Mouse (Mus musculus): Measurements from ENCODE around the gene Dusp16. TPM values are rescaled to one million over a fixed set of nuclear protein-coding genes. Genes with fewer than 3 reads are reported as not detected.

Gene Dusp16
- polyA plus RNA-seq (2012; fragmentation: generic; extraction: Trizol), result 3.3 TPM
- long read RNA-seq, experiment 1, partial matches to known transcripts, result 0 of 3 reads
- long read RNA-seq, experiment 1, other reads (novel, unspliced or antisense), result 3 of 3 reads
- long read RNA-seq, experiment 2, full-length matches to known transcripts, result 15 of 23 reads
- long read RNA-seq, experiment 2, partial matches to known transcripts, result 4 of 23 reads
- long read RNA-seq, experiment 2, other reads (novel, unspliced or antisense), result 4 of 23 reads

GRCm38 (mm10) chr6:134792141-134793045 is at the start of gene Dusp16:
Gene Dusp16 (minus strand): TSS chr6:134792625.
- H3ac ChIP-seq (ENCODE audit: control insufficient read depth, insufficient read length, low read depth), result peak within 1 kb of the TSS; percentile 100
- H3K79me2 ChIP-seq (ENCODE audit: control insufficient read depth, insufficient read depth), result peaks cover 46% of the 10 kb centered on the region
- H3K4me3 ChIP-seq (ENCODE audit: insufficient read depth, poor library complexity, severe bottlenecking), result peak within 1 kb of the TSS; percentile 86
- no peak for TF ChIP-seq CTCF (IDR thresholded peaks at IDR 0.05; ENCODE audit: control insufficient read depth, insufficient read depth, insufficient read length)
- TF ChIP-seq MYOG (IDR thresholded peaks at IDR 0.05; ENCODE audit: control insufficient read depth, extremely low read depth, insufficient read length), result no peak
- no peak for TF ChIP-seq USF1 (IDR thresholded peaks at IDR 0.05; ENCODE audit: low read depth)
- no peak for TF ChIP-seq FOSL1 (IDR thresholded peaks at IDR 0.05; ENCODE audit: insufficient read depth, low read length, poor library complexity, severe bottlenecking)
- TF ChIP-seq MYOD1 (IDR thresholded peaks at IDR 0.05; ENCODE audit: control insufficient read depth, insufficient read length, low read depth), result no peak
- no peak for TF ChIP-seq CEBPB (IDR thresholded peaks at IDR 0.05; ENCODE audit: low read depth)
- TF ChIP-seq MAX (IDR thresholded peaks at IDR 0.05), result no peak
- no peaks in the 10 kb centered on the region for H3K36me3 ChIP-seq (ENCODE audit: control insufficient read depth, insufficient read depth)
- no peaks in the 10 kb centered on the region for H3K27me3 ChIP-seq (ENCODE audit: control insufficient read depth, insufficient read depth, insufficient read length)
- peaks cover 13% of the 10 kb centered on the region for H3K79me3 ChIP-seq (ENCODE audit: low read depth)

DNA sequence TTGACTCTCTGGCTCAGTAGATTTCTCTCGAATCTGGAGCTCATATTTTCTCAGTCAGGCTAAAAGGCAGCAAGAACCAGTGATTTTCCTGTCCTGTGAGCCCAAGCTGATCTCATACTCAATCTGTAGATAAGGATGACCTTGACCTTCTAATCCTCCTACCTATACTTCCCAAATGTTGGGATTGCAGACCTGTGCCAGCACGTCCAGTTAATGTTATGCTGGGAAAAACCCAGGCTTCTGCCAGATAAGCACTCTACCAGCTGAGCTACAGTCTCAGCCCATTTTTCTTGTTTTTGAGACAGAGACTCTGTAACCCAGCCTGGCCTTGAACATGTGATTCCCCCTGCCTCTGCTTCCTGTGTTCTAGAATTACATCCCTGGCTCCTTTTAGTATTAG is 47.9 kb upstream of the Dusp16 start:
- Histone ChIP-seq H3K79me2 (ENCODE audit: control insufficient read depth, insufficient read depth) (no peaks in the 10 kb centered on the region), H3K27me3 (ENCODE audit: control insufficient read depth, insufficient read depth, insufficient read length) (no peaks in the 10 kb centered on the region), H3ac (ENCODE audit: control insufficient read depth, insufficient read length, low read depth) (no peak overlapping the region), H3K79me3 (ENCODE audit: low read depth) (no peaks in the 10 kb centered on the region), H3K36me3 (ENCODE audit: control insufficient read depth, insufficient read depth) (no peaks in the 10 kb centered on the region), H3K4me3 (ENCODE audit: insufficient read depth, poor library complexity, severe bottlenecking) (no peak overlapping the region)
- TF ChIP-seq CEBPB (IDR thresholded peaks at IDR 0.05; ENCODE audit: low read depth) (no peak), MYOG (IDR thresholded peaks at IDR 0.05; ENCODE audit: control insufficient read depth, extremely low read depth, insufficient read length) (no peak), FOSL1 (IDR thresholded peaks at IDR 0.05; ENCODE audit: insufficient read depth, low read length, poor library complexity, severe bottlenecking) (no peak), MYOD1 (IDR thresholded peaks at IDR 0.05; ENCODE audit: control insufficient read depth, insufficient read length, low read depth) (no peak), MAX (IDR thresholded peaks at IDR 0.05) (no peak), CTCF (IDR thresholded peaks at IDR 0.05; ENCODE audit: control insufficient read depth, insufficient read depth, insufficient read length) (no peak), USF1 (IDR thresholded peaks at IDR 0.05; ENCODE audit: low read depth) (no peak)

GRCm38 (mm10) chr6:134838111-134838510 is 45.7 kb upstream of the Dusp16 start:
- no peaks in the 10 kb centered on the region for H3K36me3 ChIP-seq (ENCODE audit: control insufficient read depth, insufficient read depth)
- no peaks in the 10 kb centered on the region for H3K79me2 ChIP-seq (ENCODE audit: control insufficient read depth, insufficient read depth)
- no peaks in the 10 kb centered on the region for H3K27me3 ChIP-seq (ENCODE audit: control insufficient read depth, insufficient read depth, insufficient read length)
- H3ac ChIP-seq (ENCODE audit: control insufficient read depth, insufficient read length, low read depth), result no peak overlapping the region
- TF ChIP-seq MYOD1 (IDR thresholded peaks at IDR 0.05; ENCODE audit: control insufficient read depth, insufficient read length, low read depth), result no peak
- TF ChIP-seq MYOG (IDR thresholded peaks at IDR 0.05; ENCODE audit: control insufficient read depth, extremely low read depth, insufficient read length), result no peak
- no peak for TF ChIP-seq USF1 (IDR thresholded peaks at IDR 0.05; ENCODE audit: low read depth)
- no peak for TF ChIP-seq FOSL1 (IDR thresholded peaks at IDR 0.05; ENCODE audit: insufficient read depth, low read length, poor library complexity, severe bottlenecking)
- TF ChIP-seq MAX (IDR thresholded peaks at IDR 0.05), result no peak
- TF ChIP-seq CTCF (IDR thresholded peaks at IDR 0.05; ENCODE audit: control insufficient read depth, insufficient read depth, insufficient read length), result no peak
- TF ChIP-seq CEBPB (IDR thresholded peaks at IDR 0.05; ENCODE audit: low read depth), result no peak
- H3K4me3 ChIP-seq (ENCODE audit: insufficient read depth, poor library complexity, severe bottlenecking), result no peak overlapping the region
- no peaks in the 10 kb centered on the region for H3K79me3 ChIP-seq (ENCODE audit: low read depth)

DNA sequence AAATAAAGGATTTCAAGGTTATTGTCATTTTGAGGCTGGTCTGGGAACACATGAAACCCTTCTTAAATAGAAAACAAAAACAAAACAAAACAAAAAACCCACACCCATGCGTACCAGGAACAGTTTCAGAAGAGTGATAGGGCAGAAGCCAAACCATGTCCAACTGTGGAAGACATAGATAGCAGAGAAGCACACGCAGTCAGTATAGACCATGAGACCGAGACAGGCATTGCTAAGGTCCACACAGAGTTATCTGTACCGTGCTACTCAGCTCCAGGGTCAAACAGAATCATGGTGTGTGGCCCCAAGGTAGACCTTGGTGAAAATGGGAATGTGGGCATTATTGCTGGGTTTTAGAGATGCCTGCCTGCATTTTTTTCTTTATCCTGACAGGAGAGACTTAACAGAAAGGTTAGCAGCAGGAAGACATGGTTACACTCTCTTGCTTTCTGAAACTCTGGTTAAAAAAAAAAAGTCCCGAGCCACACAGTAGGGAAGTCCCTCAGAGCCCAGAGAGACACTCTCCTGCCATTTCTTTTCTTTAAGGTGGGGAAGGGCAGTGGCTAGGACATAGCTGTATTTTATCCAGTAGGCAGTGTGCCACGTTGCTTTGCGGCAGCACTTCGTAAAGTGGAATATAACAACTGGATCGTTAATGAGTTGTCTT is 42.3 kb upstream of the Dusp16 start:
- Histone ChIP-seq H3K27me3 (ENCODE audit: control insufficient read depth, insufficient read depth, insufficient read length) (no peaks in the 10 kb centered on the region), H3K4me3 (ENCODE audit: insufficient read depth, poor library complexity, severe bottlenecking) (no peak overlapping the region), H3K79me2 (ENCODE audit: control insufficient read depth, insufficient read depth) (no peaks in the 10 kb centered on the region)

GRCm38 (mm10) chr6:134830776-134831175 is 38.4 kb upstream of the Dusp16 start:
- H3K79me3 ChIP-seq (ENCODE audit: low read depth), result no peaks in the 10 kb centered on the region
- H3K79me2 ChIP-seq (ENCODE audit: control insufficient read depth, insufficient read depth), result no peaks in the 10 kb centered on the region
- no peaks in the 10 kb centered on the region for H3K36me3 ChIP-seq (ENCODE audit: control insufficient read depth, insufficient read depth)
- TF ChIP-seq MYOD1 (IDR thresholded peaks at IDR 0.05; ENCODE audit: control insufficient read depth, insufficient read length, low read depth), result no peak
- TF ChIP-seq MYOG (IDR thresholded peaks at IDR 0.05; ENCODE audit: control insufficient read depth, extremely low read depth, insufficient read length), result no peak
- TF ChIP-seq USF1 (IDR thresholded peaks at IDR 0.05; ENCODE audit: low read depth), result no peak
- no peak for TF ChIP-seq CTCF (IDR thresholded peaks at IDR 0.05; ENCODE audit: control insufficient read depth, insufficient read depth, insufficient read length)
- no peak for TF ChIP-seq FOSL1 (IDR thresholded peaks at IDR 0.05; ENCODE audit: insufficient read depth, low read length, poor library complexity, severe bottlenecking)
- TF ChIP-seq CEBPB (IDR thresholded peaks at IDR 0.05; ENCODE audit: low read depth), result no peak
- TF ChIP-seq MAX (IDR thresholded peaks at IDR 0.05), result no peak
- H3ac ChIP-seq (ENCODE audit: control insufficient read depth, insufficient read length, low read depth), result no peak overlapping the region
- H3K4me3 ChIP-seq (ENCODE audit: insufficient read depth, poor library complexity, severe bottlenecking), result peak overlapping the region; percentile 52
- no peaks in the 10 kb centered on the region for H3K27me3 ChIP-seq (ENCODE audit: control insufficient read depth, insufficient read depth, insufficient read length)

More for the DNA sequence above, 42.3 kb upstream of the Dusp16 start:
- no peaks in the 10 kb centered on the region for H3K36me3 ChIP-seq (ENCODE audit: control insufficient read depth, insufficient read depth)
- H3ac ChIP-seq (ENCODE audit: control insufficient read depth, insufficient read length, low read depth), result no peak overlapping the region
- TF ChIP-seq CTCF (IDR thresholded peaks at IDR 0.05; ENCODE audit: control insufficient read depth, insufficient read depth, insufficient read length), result no peak
- TF ChIP-seq MYOG (IDR thresholded peaks at IDR 0.05; ENCODE audit: control insufficient read depth, extremely low read depth, insufficient read length), result no peak
- no peak for TF ChIP-seq FOSL1 (IDR thresholded peaks at IDR 0.05; ENCODE audit: insufficient read depth, low read length, poor library complexity, severe bottlenecking)
- H3K79me3 ChIP-seq (ENCODE audit: low read depth), result no peaks in the 10 kb centered on the region

Measured in C2C12 (cell line).